Mouse (Mus musculus) myocyte (in vitro differentiated cells): ENCODE results near the gene Dusp19.

Experiments
- TCF3 ChIP-seq: IDR thresholded peaks from one replicate; pipeline ENCODE4 v1.6.1; 2011; ENCODE audit warnings: low read depth, control low read depth; ENCODE audit not compliant: insufficient read length
- USF1 ChIP-seq: IDR thresholded peaks from one replicate; pipeline ENCODE4 v1.6.1; 2011; ENCODE audit warnings: low read depth, mild to moderate bottlenecking, control low read depth, moderate library complexity

DNA sequence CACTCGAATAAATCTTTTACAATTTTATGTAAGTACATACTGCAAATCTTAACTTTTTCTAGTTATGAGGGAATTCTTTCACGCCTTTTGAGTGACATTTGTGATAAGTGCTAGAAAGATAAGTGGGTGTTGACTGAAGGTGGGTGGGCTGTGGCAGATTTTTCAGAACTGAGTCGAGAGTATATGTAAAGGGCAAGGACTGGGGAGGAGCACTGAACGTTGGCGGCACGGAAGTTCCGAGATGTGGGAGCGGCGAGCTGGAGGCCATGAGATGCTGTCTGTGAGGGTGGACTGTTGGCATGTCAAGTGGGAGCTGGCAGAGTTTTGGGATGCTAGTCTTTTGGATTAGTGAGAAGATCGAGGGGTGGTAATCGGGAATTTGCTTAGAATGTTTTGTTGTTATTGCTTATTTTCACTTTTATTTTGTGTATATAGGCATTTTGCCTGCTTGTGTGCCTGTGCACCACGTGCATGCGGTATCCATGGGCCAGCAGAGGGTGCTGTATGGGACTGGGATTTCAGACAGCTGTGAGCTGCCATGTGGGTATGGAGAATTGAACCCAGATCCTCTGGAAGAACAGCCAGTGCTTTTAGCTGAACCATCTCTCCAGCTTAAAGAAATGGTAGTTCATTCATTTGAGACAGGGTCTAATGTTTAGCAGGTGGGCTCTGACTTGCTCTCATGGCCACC is 15.6 kb downstream of the Dusp19 start:
- TF ChIP-seq USF1 (no peak), TCF3 (no peak)
